Mouse (Mus musculus) hindbrain, embryonic 12.5 days (tissue): ENCODE data around the gene Cmtm3. TPM values are rescaled to one million over a fixed set of nuclear protein-coding genes. Genes with fewer than 3 reads are reported as not detected.

Experiments used
- ATAC-seq: fragments of 200-750 bp; cut with Nextera tagmentation; 2 replicates; pipeline ENCODE4 v1.8.0; 2017; ENCODE audit warnings: moderate TSS enrichment; ENCODE audit not compliant: low FRiP score
- H3K27ac ChIP-seq: fragments of 300-500 bp; sonication (generic); 2 replicates; pipeline ENCODE4 v1.5.1; 2016; ENCODE audit warnings: mild to moderate bottlenecking
- H3K27me3 ChIP-seq: fragments of 300-500 bp; sonication (generic); 2 replicates; pipeline ENCODE4 v1.6.1; 2016; ENCODE audit warnings: mild to moderate bottlenecking
- H3K36me3 ChIP-seq: fragments of 300-500 bp; sonication (generic); 2 replicates; pipeline ENCODE4 v1.6.1; 2016; ENCODE audit warnings: mild to moderate bottlenecking
- H3K4me1 ChIP-seq: fragments of 300-500 bp; sonication (generic); 2 replicates; pipeline ENCODE4 v1.6.1; 2016
- H3K4me2 ChIP-seq: fragments of 300-500 bp; sonication (generic); replicated peaks from 2 replicates; pipeline ENCODE4 v1.6.1; 2016; ENCODE audit warnings: mild to moderate bottlenecking
- H3K4me3 ChIP-seq: fragments of 300-500 bp; sonication (generic); 2 replicates; pipeline ENCODE4 v1.5.1; 2016; ENCODE audit warnings: mild to moderate bottlenecking
- H3K9ac ChIP-seq: fragments of 300-500 bp; sonication (generic); 2 replicates; pipeline ENCODE4 v1.6.1; 2016; ENCODE audit warnings: mild to moderate bottlenecking, moderate library complexity
- H3K9me3 ChIP-seq: fragments of 300-500 bp; sonication (generic); replicated peaks from 2 replicates; pipeline ENCODE4 v1.6.1; 2016; ENCODE audit warnings: mild to moderate bottlenecking
- WGBS: fragments of 180-500 bp; shearing (Covaris S2); methylation state at CpG from one replicate; pipeline ENCODE4 v1.1.7; 2016; 5-methylcytosine and 5-hydroxymethylcytosine counted together
- polyA plus RNA-seq: library from polyadenylated mRNA; unstranded; fragments of >200 nt; fragmentation: Nextera tagmentation; extraction: Ambion mirVana; gene quantifications from 2 replicates; pipeline ENCODE4 v1.2.1, GENCODE M21; 2016

Gene Cmtm3
- polyA plus RNA-seq, 1 experiment from 2014 or later = 84.4 TPM

DNA sequence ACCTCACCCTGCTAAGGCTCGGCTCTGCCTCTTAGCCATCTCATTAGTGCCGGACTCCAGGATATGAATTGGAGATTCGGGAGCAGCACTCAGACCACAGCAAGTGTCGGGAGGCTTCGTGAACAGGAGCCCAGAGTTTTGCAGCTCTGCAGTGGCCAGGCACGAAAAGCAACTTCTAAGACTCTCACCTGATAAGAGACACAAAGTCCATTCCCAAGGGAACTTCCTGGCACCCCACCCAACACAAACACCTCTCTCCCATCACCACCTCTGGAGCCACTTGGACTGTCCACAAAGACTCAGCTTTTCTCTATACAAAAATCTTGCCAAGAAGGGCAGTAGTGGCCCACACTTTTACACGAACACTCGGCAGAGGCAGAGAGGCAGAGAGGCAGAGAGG lies 51.0 kb downstream of the Cmtm3 start:
- H3K27me3 ChIP-seq = no peaks in the 10 kb centered on the region

DNA sequence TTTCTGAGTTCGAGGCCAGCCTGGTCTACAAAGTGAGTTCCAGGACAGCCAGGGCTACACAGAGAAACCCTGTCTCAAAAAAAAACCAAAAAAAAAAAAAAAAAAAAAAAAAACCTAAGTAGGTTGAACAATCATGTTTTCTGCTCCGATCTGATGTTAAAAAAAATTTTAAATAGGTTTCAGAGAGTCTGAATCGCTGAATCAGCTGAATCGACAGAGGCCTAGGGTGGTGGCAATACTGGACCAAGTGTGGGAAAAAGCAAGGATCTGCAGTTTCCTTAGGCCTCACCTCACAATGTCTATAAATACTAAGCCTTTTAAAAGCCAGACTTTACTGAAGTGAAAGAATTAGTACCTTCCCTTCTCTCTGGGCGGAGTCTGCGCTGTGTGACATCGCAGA lies 53.9 kb downstream of the Cmtm3 start:
- 95% methylated on average over 7 of the region's 7 CpGs for WGBS
- no peak overlapping the region for H3K9ac ChIP-seq
- H3K4me3 ChIP-seq = no peak overlapping the region
- no peaks in the 10 kb centered on the region for H3K36me3 ChIP-seq
- H3K9me3 ChIP-seq = no peaks in the 10 kb centered on the region
- no peaks in the 10 kb centered on the region for H3K27me3 ChIP-seq
- no peak for ATAC-seq
- peaks cover 16% of the 10 kb centered on the region for H3K4me1 ChIP-seq
- no peak overlapping the region for H3K27ac ChIP-seq
- no peak overlapping the region for H3K4me2 ChIP-seq

More for the DNA sequence above, 51.0 kb downstream of the Cmtm3 start:
- no peak overlapping the region for H3K27ac ChIP-seq
- ATAC-seq = no peak
- WGBS = 84% methylated on average over 8 of the region's 8 CpGs
- H3K9ac ChIP-seq = no peak overlapping the region
- H3K4me1 ChIP-seq = peaks cover 35% of the 10 kb centered on the region
- H3K4me2 ChIP-seq = no peak overlapping the region
- no peaks in the 10 kb centered on the region for H3K9me3 ChIP-seq
- no peak overlapping the region for H3K4me3 ChIP-seq
- H3K36me3 ChIP-seq = no peaks in the 10 kb centered on the region

DNA sequence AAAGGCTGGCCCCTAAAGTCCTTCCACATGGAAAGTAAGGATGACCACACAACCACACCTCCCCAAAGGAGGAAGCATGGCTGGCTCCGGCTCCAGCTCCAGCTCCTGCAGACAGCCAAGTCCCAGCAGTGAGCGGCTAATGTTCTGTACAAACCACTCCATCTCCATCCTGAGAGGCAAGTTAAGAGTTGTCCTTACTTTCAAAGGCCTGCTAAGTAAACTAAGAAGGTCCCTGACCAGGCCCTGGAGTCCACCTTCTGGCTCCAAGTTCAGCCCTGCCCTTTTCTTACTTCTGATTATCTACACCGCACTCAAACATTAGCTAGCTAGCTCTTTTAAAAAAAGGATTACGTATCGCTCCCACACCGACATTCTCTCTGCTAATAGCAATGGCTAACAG lies 54.6 kb downstream of the Cmtm3 start:
- H3K36me3 ChIP-seq = no peaks in the 10 kb centered on the region
- H3K9me3 ChIP-seq = no peaks in the 10 kb centered on the region
- H3K9ac ChIP-seq = no peak overlapping the region
- H3K27ac ChIP-seq = no peak overlapping the region
- no peak overlapping the region for H3K4me3 ChIP-seq
- 93% methylated on average over 6 of the region's 6 CpGs for WGBS
- H3K27me3 ChIP-seq = no peaks in the 10 kb centered on the region
- H3K4me1 ChIP-seq = peaks cover 16% of the 10 kb centered on the region
- ATAC-seq = no peak
- H3K4me2 ChIP-seq = no peak overlapping the region; the same call in 1 of the 2 replicates

- ATAC-seq = peak; percentile 89
- H3K27ac ChIP-seq = peak overlapping the region; percentile 74
- under 1% methylated on average over 57 of the region's 82 CpGs for WGBS
- H3K4me3 ChIP-seq = peak overlapping the region; percentile 68
- H3K9ac ChIP-seq = peak overlapping the region; percentile 82
- H3K9me3 ChIP-seq = no peaks in the 10 kb centered on the region
- peak overlapping the region; percentile 91 for H3K4me2 ChIP-seq
- no peaks in the 10 kb centered on the region for H3K36me3 ChIP-seq
- H3K4me1 ChIP-seq = peaks cover 16% of the 10 kb centered on the region
- no peaks in the 10 kb centered on the region for H3K27me3 ChIP-seq
These were observed 55.8 kb downstream of the Cmtm3 start for GRCm38 (mm10) chr8:104394801-104395702.

- Histone ChIP-seq H3K27me3 (no peaks in the 10 kb centered on the region), H3K4me3 (peak within 1 kb of the TSS; percentile 68), H3K27ac (peak within 1 kb of the TSS; percentile 74), H3K4me1 (peaks cover 16% of the 10 kb centered on the region), H3K9ac (peak within 1 kb of the TSS; percentile 82), H3K4me2 (peak within 1 kb of the TSS; percentile 91), H3K9me3 (no peaks in the 10 kb centered on the region), H3K36me3 (no peaks in the 10 kb centered on the region)
- 3% methylated on average over 36 of the region's 54 CpGs for WGBS
- peak; percentile 87 for ATAC-seq
These were observed 56.6 kb downstream of the Cmtm3 start, which contains the start of gene Cmtm4 for GRCm38 (mm10) chr8:104395703-104396357. Gene Cmtm4 (minus strand): TSS chr8:104395807.

Other genes with a start within 250 kb of the Cmtm3 start
- gene Cdh5, start 237.8 kb upstream of the Cmtm3 start, polyA plus RNA-seq = 16.2 and 20.6 TPM in 2 replicates
- 2.2 and 2.6 TPM in 2 replicates for gene Bean1, start 169.0 kb upstream of the Cmtm3 start, polyA plus RNA-seq
- gene Tk2, start 90.9 kb upstream of the Cmtm3 start, polyA plus RNA-seq = 37.8 and 38.4 TPM in 2 replicates
- 40.7 and 48.2 TPM in 2 replicates for gene Cklf, start 88.5 kb upstream of the Cmtm3 start, polyA plus RNA-seq
- not detected in 2 replicates for gene Cmtm2a, start 46.2 kb upstream of the Cmtm3 start, polyA plus RNA-seq
- not detected in 2 replicates for gene Gm45711, start 29.3 kb upstream of the Cmtm3 start, polyA plus RNA-seq
- not detected in 2 replicates for gene Cmtm1, start 29.3 kb upstream of the Cmtm3 start, polyA plus RNA-seq
- gene Gm11020, start 17.8 kb upstream of the Cmtm3 start, polyA plus RNA-seq = not detected in 2 replicates
- not detected in 2 replicates for gene Cmtm2b, start 17.2 kb upstream of the Cmtm3 start, polyA plus RNA-seq
- 2.3 and 2.4 TPM in 2 replicates for gene Cmtm4, start 56.4 kb downstream of the Cmtm3 start, polyA plus RNA-seq
- 131 and 135 TPM in 2 replicates for gene Dync1li2, start 103.6 kb downstream of the Cmtm3 start, polyA plus RNA-seq
- gene Terb1, start 170.5 kb downstream of the Cmtm3 start, polyA plus RNA-seq = 0.22 and 0.34 TPM in 2 replicates
- gene Nae1, start 195.2 kb downstream of the Cmtm3 start, polyA plus RNA-seq = 114 and 130 TPM in 2 replicates
- 1.2 and 1.5 TPM in 2 replicates for gene Car7, start 195.3 kb downstream of the Cmtm3 start, polyA plus RNA-seq